Mouse (Mus musculus) lung, adult 10 weeks (tissue): ENCODE data around the gene Gm20903. TPM values are rescaled to one million over a fixed set of nuclear protein-coding genes. Genes with fewer than 3 reads are reported as not detected.

Source experiments
- polyA plus RNA-seq: library from polyadenylated mRNA; stranded (reverse); fragments of 350-450 nt; fragmentation: Illumina TruSeq; extraction: RNeasy Lipid Tissue Mini Kit (QIAGEN cat#74804); gene quantifications from one replicate; pipeline ENCODE4 v1.2.3, GENCODE M21; 2014; ENCODE audit warnings: low read depth, low replicate concordance; ENCODE audit not compliant: insufficient read depth

Gene Gm20903
- not detected for polyA plus RNA-seq

DNA sequence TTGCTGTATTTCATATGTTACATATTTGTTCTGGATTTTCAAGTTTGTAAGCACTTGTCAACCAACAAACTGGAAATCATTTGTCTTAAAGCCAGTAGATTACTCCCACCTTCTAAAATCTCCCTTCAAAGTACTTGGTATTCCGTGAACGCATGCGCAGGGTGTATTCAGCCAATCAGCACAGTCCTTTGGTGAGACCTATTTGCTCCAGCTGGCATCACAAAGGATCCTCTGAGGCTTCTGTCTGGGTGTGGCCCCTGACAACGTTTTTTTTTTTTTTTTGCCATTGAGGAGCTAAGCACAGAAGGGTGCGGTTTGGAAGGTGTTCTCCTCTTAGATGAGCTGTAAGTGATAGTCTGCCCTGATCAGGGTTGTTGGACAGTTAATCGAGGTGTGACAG lies at the start of gene Gm20903:
Gene Gm20903, plus strand, starts transcription at position 301 of the 400 bp plus-strand sequence.

